Mouse (Mus musculus) lung, embryonic 16.5 days (tissue): ENCODE results near the gene Kcnk3. TPM values are rescaled to one million over a fixed set of nuclear protein-coding genes. Genes with fewer than 3 reads are reported as not detected.
A peak's percentile ranks its signal among the peaks of the same experiment; 100 is the strongest.

ENCODE experiments used
- ATAC-seq: fragments of 200-750 bp; cut with Nextera tagmentation; 2 replicates; pipeline ENCODE4 v1.8.0; 2017; ENCODE audit warnings: low read depth, mild to moderate bottlenecking, moderate library complexity
- H3K27ac ChIP-seq: fragments of 300-500 bp; sonication (generic); 2 replicates; pipeline ENCODE4 v1.5.1; 2014; ENCODE audit warnings: mild to moderate bottlenecking, control low read depth, low read length
- H3K27me3 ChIP-seq: fragments of 300-500 bp; sonication (generic); 2 replicates; pipeline ENCODE4 v1.6.1; 2014; ENCODE audit warnings: low read depth, low read length, mixed read lengths; ENCODE audit not compliant: control insufficient read depth, insufficient read depth
- H3K36me3 ChIP-seq: fragments of 300-500 bp; sonication (generic); 2 replicates; pipeline ENCODE4 v1.6.1; 2014; ENCODE audit warnings: low read length; ENCODE audit not compliant: control insufficient read depth, insufficient read depth
- H3K4me1 ChIP-seq: fragments of 300-500 bp; sonication (generic); replicated peaks from 2 replicates; pipeline ENCODE4 v1.6.1; 2014; ENCODE audit warnings: low read length, mixed read lengths; ENCODE audit not compliant: control insufficient read depth, insufficient read depth
- H3K4me2 ChIP-seq: fragments of 300-500 bp; sonication (generic); 2 replicates; pipeline ENCODE4 v1.6.1; 2014; ENCODE audit warnings: low read depth, low read length, control low read depth
- H3K4me3 ChIP-seq: fragments of 300-500 bp; sonication (generic); 2 replicates; pipeline ENCODE4 v1.5.1; 2014; ENCODE audit warnings: mild to moderate bottlenecking, low read length, control low read depth
- H3K9ac ChIP-seq: fragments of 300-500 bp; sonication (generic); 2 replicates; pipeline ENCODE4 v1.6.1; 2014; ENCODE audit warnings: low read length, control low read depth
- H3K9me3 ChIP-seq: fragments of 300-500 bp; sonication (generic); 2 replicates; pipeline ENCODE4 v1.6.1; 2016; ENCODE audit warnings: low read length; ENCODE audit not compliant: control insufficient read depth
- WGBS: fragments of 180-500 bp; shearing (Covaris S2); extraction: QIAGEN DNeasy Blood & Tissue Kit; methylation state at CpG from one replicate; pipeline ENCODE4 v1.1.7; 2014; 5-methylcytosine and 5-hydroxymethylcytosine counted together
- polyA plus RNA-seq: library from polyadenylated mRNA; unstranded; fragments of >200 nt; fragmentation: Nextera tagmentation; extraction: Ambion mirVana; gene quantifications from 2 replicates; pipeline ENCODE4 v1.2.1, GENCODE M21; 2015

Kcnk3 gene
- polyA plus RNA-seq: 11.3 and 15.3 TPM in 2 replicates

GRCm38 (mm10) chr5:30587681-30588300 is at the start of gene Kcnk3:
Gene Kcnk3, plus strand, starts transcription at chr5:30588170.
- peak; percentile 84 for ATAC-seq
- Histone ChIP-seq H3K9ac (peak within 1 kb of the TSS; percentile 67), H3K4me3 (peak within 1 kb of the TSS; percentile 62), H3K27ac (peak within 1 kb of the TSS; percentile 62), H3K4me2 (peak within 1 kb of the TSS; percentile 83), H3K9me3 (no peaks in the 10 kb centered on the region), H3K4me1 (peaks cover 22% of the 10 kb centered on the region), H3K27me3 (peaks cover 23% of the 10 kb centered on the region), H3K36me3 (no peaks in the 10 kb centered on the region)
- 0% methylated on average over 11 of the region's 54 CpGs for WGBS

GRCm38 (mm10) chr5:30545698-30546097 is 42.3 kb upstream of the Kcnk3 start, which contains the start of gene Cib4:
Gene Cib4, minus strand, starts transcription at chr5:30545836.
- H3K9ac ChIP-seq: no peak within 1 kb of the TSS
- H3K27ac ChIP-seq: no peak within 1 kb of the TSS
- WGBS: 32% methylated on average over 2 of the region's 2 CpGs
- H3K4me1 ChIP-seq: peaks cover 10% of the 10 kb centered on the region; the same call in 1 of the 2 replicates
- no peaks in the 10 kb centered on the region for H3K36me3 ChIP-seq
- no peak within 1 kb of the TSS for H3K4me3 ChIP-seq
- no peak within 1 kb of the TSS for H3K4me2 ChIP-seq
- H3K9me3 ChIP-seq: no peaks in the 10 kb centered on the region
- ATAC-seq: peak; percentile 57; the same call in 1 of the 2 replicates
- no peaks in the 10 kb centered on the region for H3K27me3 ChIP-seq

GRCm38 (mm10) chr5:30548681-30549080 is 39.3 kb upstream of the Kcnk3 start:
- H3K4me3 ChIP-seq: no peak overlapping the region
- H3K9me3 ChIP-seq: no peaks in the 10 kb centered on the region
- peaks cover 11% of the 10 kb centered on the region; the same call in 1 of the 2 replicates for H3K4me1 ChIP-seq
- no peak for ATAC-seq
- no peaks in the 10 kb centered on the region for H3K36me3 ChIP-seq
- H3K27me3 ChIP-seq: no peaks in the 10 kb centered on the region
- WGBS: 56% methylated on average over 2 of the region's 2 CpGs
- no peak overlapping the region for H3K27ac ChIP-seq
- no peak overlapping the region for H3K4me2 ChIP-seq
- H3K9ac ChIP-seq: no peak overlapping the region

GRCm38 (mm10) chr5:30550334-30551021 is 37.5 kb upstream of the Kcnk3 start:
- WGBS: 60% methylated on average over 9 of the region's 9 CpGs
- Histone ChIP-seq H3K27me3 (no peaks in the 10 kb centered on the region), H3K9me3 (no peaks in the 10 kb centered on the region), H3K4me3 (no peak overlapping the region), H3K9ac (no peak overlapping the region), H3K4me2 (no peak overlapping the region), H3K4me1 (peaks cover 14% of the 10 kb centered on the region; the same call in 1 of the 2 replicates), H3K36me3 (no peaks in the 10 kb centered on the region), H3K27ac (no peak overlapping the region)
- peak; percentile 63 for ATAC-seq

- WGBS: 71% methylated on average over 8 of the region's 8 CpGs
- H3K9ac ChIP-seq: no peak overlapping the region
- H3K4me1 ChIP-seq: peaks cover 18% of the 10 kb centered on the region
- H3K36me3 ChIP-seq: no peaks in the 10 kb centered on the region
- no peak overlapping the region for H3K27ac ChIP-seq
- ATAC-seq: no peak
- no peak overlapping the region for H3K4me2 ChIP-seq
- H3K4me3 ChIP-seq: no peak overlapping the region
- no peaks in the 10 kb centered on the region for H3K9me3 ChIP-seq
- no peaks in the 10 kb centered on the region for H3K27me3 ChIP-seq
These were observed 36.8 kb upstream of the Kcnk3 start for GRCm38 (mm10) chr5:30551022-30551638.

- no peak overlapping the region for H3K4me2 ChIP-seq
- peaks cover 21% of the 10 kb centered on the region for H3K4me1 ChIP-seq
- no peaks in the 10 kb centered on the region for H3K27me3 ChIP-seq
- no peak overlapping the region for H3K4me3 ChIP-seq
- H3K9me3 ChIP-seq: no peaks in the 10 kb centered on the region
- H3K9ac ChIP-seq: no peak overlapping the region
- H3K36me3 ChIP-seq: no peaks in the 10 kb centered on the region
- WGBS: 59% methylated on average over 6 of the region's 6 CpGs
- H3K27ac ChIP-seq: no peak overlapping the region; the same call in 1 of the 2 replicates
- no peak for ATAC-seq
These were observed 36.0 kb upstream of the Kcnk3 start for GRCm38 (mm10) chr5:30552006-30552405.

GRCm38 (mm10) chr5:30553936-30554335 is 34.0 kb upstream of the Kcnk3 start:
- Histone ChIP-seq H3K4me1 (peaks cover 14% of the 10 kb centered on the region), H3K27ac (no peak overlapping the region), H3K4me3 (no peak overlapping the region), H3K9me3 (no peaks in the 10 kb centered on the region), H3K4me2 (no peak overlapping the region), H3K36me3 (no peaks in the 10 kb centered on the region), H3K9ac (no peak overlapping the region), H3K27me3 (no peaks in the 10 kb centered on the region)
- WGBS: 72% methylated on average over 13 of the region's 13 CpGs
- ATAC-seq: no peak

GRCm38 (mm10) chr5:30554981-30555380 is 33.0 kb upstream of the Kcnk3 start:
- Histone ChIP-seq H3K4me2 (no peak overlapping the region), H3K4me1 (peaks cover 14% of the 10 kb centered on the region), H3K9me3 (no peaks in the 10 kb centered on the region), H3K9ac (no peak overlapping the region), H3K36me3 (no peaks in the 10 kb centered on the region), H3K27me3 (no peaks in the 10 kb centered on the region), H3K4me3 (no peak overlapping the region), H3K27ac (no peak overlapping the region)
- ATAC-seq: no peak
- 68% methylated on average over 8 of the region's 8 CpGs for WGBS

GRCm38 (mm10) chr5:30556284-30556683 is 31.7 kb upstream of the Kcnk3 start:
- H3K4me2 ChIP-seq: no peak overlapping the region
- H3K9ac ChIP-seq: no peak overlapping the region
- no peak overlapping the region for H3K4me3 ChIP-seq
- H3K36me3 ChIP-seq: no peaks in the 10 kb centered on the region
- 41% methylated on average over 3 of the region's 3 CpGs for WGBS
- peak overlapping the region; percentile 83 for H3K27ac ChIP-seq
- no peaks in the 10 kb centered on the region for H3K9me3 ChIP-seq
- ATAC-seq: peak; percentile 94
- no peaks in the 10 kb centered on the region for H3K27me3 ChIP-seq
- peaks cover 10% of the 10 kb centered on the region for H3K4me1 ChIP-seq
